Mouse (Mus musculus): Measurements from ENCODE around the gene E2f6.

Gene E2f6

DNA sequence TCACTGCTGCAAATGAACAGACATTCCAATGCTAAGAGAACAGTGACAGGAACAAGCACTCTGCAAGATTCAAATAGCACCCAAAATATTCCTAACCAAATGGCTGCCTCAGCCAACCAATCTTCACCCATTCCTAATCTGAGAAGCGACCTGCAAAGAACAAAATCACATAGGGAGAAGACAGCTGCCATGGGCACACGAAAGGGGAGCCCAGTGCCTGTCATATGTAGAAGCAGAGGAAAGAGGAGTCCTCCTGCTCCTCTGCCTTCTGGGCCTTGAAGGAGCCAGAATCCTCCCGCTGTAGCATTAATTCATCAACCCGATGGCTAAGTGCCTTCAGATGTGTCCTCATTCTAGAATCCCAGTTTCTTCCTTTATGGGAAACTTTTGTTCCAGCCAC lies 73.8 kb downstream of the E2f6 start:
- in situ Hi-C loops (cut with MboI; ENCODE audit: low pct_unique_long_range_greater_than_20kb in 1 of 2, low sequenced_read_pairs in 2 of 2, unreplicated experiment in 1 of 2) = no loop called here

DNA sequence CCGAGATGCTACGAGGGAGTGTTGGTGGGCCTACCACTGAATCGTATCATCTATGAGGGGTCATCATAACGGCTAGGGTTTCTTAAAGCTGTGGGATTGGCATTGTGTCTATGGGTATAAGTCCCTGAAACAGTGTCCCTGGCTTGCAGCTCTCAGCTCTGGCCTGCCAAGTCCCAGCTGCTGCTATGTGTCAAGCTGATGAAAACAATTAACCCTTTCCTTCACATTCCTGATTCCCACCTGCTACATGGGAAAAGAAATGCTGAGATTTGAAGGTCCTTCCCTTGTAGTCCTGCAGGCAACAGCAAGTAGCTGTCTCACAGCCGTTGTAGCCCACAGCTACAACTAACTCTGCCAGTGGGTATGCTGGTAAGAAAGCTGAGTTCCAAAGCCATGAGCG lies 75.6 kb downstream of the E2f6 start:
- in situ Hi-C loops (cut with MboI; ENCODE audit: low pct_unique_long_range_greater_than_20kb in 1 of 2, low sequenced_read_pairs in 2 of 2, unreplicated experiment in 1 of 2) = no loop called here
